Mouse (Mus musculus): Measurements from ENCODE around the gene Gm17654.
"Not testable (repeated sequence)": the region's sequence is repeated elsewhere in the genome, so short reads cannot be mapped to it uniquely, and the experiment has no call there.

Gm17654 gene

DNA sequence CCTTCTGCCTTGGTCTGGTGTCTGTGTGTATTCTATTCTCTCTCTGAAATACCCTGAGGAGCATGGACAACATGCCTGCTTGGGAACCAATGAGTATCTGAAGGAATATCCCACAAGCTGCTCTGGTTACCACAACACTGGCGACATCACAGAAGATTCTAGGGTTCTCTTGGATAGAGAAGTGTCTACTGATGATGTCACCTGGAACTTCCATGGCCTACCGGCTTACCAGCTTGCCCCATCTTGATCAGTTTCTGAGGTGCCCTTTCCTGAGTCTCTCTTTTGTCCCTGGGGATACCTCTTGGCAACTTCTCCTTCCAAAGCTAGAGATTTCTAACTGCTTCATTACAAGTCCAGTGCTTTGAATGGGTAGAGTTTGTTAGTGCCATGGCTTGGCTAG, at the start of gene Gm17654:
Gm17654 (minus strand) TSS at position 101 of the 400 bp plus-strand sequence.
- DNase-seq = not testable (repeated sequence)

DNA sequence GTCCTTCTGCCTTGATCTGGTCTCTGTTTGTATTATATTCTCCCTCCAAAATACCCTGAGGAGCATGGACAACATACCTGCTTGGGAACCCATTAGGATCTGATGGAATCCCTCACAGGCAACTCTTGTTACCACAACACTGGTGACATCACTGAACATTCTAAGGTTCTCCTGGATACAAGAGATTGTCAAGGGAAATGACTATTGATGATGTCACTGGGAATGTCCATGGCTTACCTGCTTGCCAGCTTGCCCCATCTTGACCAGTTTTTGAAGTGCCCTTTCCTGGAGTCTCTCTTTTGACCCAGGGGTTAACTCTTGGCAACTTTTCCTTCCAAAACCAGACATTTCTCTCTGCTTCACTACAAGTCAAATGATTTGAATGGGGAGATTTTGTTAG, 29.0 kb upstream of the Gm17654 start, which contains the start of gene Gm10375:
Gm10375 (minus strand) TSS at position 101 of the 400 bp plus-strand sequence.
- DNase-seq = not testable (repeated sequence)

DNA sequence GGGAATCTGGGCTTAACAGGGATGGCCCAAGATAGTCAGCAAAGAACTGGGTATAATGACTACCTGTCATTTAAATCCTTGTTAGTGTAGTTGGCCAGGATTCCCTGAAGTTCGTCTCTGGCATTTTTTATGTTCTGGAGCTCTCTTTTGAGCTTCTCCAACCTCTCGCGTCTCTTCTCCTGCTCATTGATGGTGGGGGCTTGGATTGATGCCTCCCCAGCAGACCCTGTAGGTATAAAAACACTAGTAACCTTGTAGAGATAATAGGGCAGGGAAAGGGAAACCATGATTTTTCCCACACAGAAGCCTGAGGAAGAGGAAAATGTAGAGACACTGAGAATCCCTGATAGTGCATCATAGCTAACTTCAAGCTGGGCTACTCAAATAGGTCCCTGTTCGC, 977 bp downstream of the Gm17654 start:
- not testable (repeated sequence) for DNase-seq

DNA sequence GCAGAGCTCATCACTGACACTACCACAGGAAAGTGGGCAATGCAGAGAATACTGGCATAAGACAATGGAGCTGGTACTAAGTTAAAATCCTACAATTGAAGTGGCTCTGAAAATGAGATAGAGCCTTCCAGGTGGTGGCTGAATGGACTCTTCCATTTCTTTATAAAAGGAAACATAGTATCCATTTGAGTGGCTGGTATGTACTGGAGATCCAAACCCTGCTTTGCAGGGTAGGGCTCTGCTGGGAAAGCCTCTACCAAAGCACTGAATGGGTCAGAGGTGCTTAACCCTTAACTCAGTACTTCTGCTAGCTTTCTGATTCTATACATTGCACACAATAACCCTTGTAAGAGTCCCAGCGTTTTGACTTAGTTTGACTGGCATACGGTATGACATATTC, 26.7 kb downstream of the Gm17654 start:
- DNase-seq = not testable (repeated sequence)

DNA sequence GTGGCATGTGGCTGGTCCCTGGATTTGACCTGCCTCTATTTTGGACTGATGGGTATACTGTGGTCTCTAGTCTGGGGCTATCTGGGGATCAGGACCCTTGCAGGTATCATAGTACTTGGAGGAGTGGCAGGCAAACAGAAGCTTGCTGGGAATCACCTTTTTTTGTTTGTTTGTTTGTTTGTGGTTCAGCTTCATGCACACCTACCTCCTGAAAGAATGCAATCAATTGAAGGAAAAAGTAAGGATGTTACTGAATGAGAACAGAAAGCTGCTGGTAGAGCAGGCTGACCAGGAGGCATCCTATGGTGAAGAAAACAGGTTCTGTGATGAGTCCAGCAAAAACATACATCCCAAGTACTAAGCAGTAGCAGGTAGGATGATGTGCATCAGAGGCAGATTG, 32.7 kb downstream of the Gm17654 start:
- not testable (repeated sequence) for DNase-seq

DNA sequence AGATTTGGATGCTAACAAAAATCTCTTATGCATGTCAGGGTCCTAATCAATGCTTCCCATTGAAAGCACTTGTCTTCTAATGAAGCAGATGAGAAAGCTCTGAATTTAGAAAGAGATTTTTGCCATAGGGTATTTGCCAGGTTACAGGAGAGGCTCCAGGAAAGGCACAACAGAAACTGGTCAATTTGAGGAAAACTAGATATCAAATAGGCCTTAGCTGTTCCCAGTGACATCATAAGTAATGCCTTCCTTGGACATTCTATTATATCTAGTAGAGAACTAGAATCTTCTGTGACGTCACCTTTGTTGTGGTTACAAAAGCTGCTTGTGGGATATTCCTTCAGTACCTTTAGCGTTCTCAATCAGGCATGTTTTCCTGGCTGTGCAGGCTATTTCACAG, 35.7 kb downstream of the Gm17654 start, which contains the start of gene Gm5799:
Gm5799 (plus strand) TSS at position 301 of the 400 bp plus-strand sequence.
- DNase-seq = not testable (repeated sequence)

DNA sequence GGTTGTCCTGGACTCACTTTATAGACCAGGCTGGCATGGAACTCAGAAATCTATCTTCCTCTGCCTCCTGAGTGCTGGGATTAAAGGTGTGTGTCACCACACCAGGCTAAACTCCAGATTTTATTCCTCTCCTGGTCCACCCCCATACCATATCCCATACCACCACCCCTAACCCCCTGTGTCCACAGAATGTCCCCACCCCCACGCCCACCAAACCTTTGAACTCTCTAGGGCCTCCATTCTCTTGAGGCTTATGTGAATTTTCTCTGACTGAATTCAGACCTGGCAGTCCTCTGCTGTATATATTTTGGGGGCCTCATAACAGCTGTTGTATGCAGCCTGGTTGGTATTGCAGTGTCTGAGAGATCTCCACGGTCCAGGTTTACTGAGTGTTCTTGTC, 40.8 kb downstream of the Gm17654 start:
- DNase-seq = not testable (repeated sequence)

DNA sequence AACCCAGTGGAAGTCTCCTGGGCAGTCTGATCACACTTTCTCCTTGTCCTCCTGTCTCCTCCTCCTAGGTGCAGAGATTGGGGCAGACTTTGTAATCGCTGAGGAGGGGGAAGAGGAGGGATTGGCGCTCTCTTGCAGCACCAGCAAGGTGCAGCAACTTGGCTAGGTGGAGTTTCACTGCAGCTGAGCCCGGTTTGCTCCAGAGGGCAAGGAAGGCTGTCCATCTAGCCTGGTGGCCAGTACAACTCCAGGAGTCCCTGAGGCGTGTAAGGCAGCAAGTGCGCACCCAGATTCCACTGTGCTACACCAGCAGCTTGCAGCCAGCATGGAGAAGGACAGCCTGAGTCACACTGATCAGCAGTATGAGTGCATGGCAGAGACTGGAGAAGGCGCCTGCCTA, 46.6 kb downstream of the Gm17654 start:
- DNase-seq = not testable (repeated sequence)

DNA sequence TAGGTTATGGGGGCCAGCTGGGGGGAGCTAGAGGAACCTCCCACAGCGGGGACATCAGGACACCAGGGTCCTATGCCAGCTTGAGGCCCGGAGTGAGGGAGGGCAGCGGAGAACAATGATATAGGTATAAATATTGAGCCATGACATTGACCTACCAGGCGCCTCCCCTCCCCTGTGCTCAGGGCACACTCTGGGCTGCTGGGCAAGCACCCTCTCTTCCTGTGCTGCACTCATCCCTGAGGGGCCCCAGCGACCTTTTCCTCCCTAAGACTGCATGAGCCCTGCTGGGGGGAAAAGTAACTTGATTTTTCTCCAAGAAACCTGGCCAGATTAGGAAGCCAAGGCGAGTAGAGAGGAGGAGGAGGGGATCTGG, 46.9 kb downstream of the Gm17654 start:
- DNase-seq = not testable (repeated sequence)

DNA sequence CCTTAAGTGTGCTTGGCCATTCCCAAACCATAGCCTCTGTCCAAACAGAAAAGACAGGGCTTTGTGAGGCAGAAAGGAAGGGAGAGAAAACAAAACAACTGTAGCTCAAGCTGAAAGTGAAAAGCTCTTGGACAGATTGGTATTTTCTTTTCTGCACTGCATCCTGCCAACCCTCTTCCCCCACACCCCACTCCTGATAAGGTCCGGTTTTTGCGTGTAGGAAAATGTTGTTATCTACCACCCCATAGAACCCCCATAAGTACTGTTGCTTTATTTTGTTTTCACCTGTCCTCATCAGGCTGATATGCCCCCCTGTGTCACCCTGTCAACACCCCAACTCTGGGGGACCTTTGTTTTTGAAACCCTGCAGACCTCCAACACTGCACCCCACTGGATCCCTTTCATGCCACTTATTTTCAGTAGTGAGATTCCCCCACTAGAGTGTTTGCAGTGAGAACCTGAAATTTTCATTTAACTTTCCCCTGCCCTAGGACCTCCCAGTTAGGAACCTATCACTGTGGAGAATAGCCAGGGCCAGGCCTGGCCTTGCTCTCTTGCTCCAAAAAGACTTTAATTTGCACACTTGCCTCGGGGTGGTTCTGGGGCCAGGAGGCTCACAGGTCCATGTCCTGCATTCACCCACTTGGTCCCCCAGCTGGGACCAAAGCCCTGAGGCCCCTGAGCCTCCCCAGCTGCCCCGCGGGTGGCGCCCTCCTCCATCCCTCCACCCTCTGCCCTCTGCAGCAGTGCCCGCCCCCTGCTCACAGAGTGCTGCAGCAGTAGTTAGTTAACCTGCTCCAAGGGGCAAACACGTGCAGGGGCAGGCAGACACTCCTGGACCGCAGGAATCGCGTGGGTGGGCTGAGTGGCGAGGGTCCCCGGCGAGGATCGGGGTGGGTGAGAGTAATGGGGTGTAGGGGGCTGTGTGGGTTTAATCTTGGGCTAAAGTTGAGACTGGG, 47.6 kb downstream of the Gm17654 start:
- DNase-seq = not testable (repeated sequence)

Data from cerebellum, adult 11-12 months (tissue).